Mouse (Mus musculus): ENCODE measurements around the gene Tfap2a. TPM values are rescaled to one million over a fixed set of nuclear protein-coding genes. Genes with fewer than 3 reads are reported as not detected.

The Tfap2a gene
- under 1 TPM in 1 of 2 experiments, not detected in 1; 0.20 TPM for polyA plus RNA-seq (2017; shearing (Covaris generic))

DNA sequence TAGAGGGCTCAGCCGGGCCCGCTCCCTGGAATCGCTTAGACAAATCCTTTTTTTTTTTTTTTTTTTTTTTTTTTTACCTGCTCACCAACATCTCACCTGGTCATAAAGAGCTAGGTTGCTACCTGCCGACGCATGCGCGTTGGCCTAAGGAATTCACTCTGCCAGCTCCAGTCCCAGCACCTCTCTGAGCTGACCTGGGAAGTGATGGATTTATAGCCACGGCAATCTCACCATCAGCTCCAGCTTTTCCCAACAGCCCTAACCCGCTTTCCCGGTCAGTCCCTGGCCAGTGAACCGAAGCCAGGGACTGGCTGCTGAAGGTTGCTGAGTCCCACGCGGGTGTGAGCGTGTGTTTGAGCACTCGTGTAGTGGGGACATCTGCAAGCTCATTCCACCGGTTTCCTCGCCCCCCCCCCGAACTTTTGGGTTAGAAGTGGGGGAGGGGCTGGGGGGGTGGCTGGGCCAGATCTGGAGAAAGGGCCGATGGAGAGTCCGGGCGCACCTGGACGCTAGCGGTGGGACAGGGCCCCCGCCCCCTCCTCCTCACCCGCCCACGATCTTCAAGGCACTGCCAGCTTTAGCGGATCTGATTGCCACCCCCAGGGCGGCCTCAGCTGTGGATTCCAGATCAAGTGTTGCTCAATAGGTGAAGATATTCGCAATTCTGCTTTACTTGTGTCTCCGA is at the start of gene Tfap2a:
TSS of gene Tfap2a (minus strand) at position 181 of the 685 bp plus-strand sequence.
- ATAC-seq, result no peak

- ATAC-seq, result no peak
Observed at GRCm38 (mm10) chr13:40784202-40784771, 46.1 kb upstream of the Tfap2a start.

- ATAC-seq, result no peak
Observed at GRCm38 (mm10) chr13:40757995-40758394, 19.8 kb upstream of the Tfap2a start.

GRCm38 (mm10) chr13:40756356-40756755 is 18.2 kb upstream of the Tfap2a start:
- no peak for ATAC-seq

- ATAC-seq, result no peak
Observed at GRCm38 (mm10) chr13:40754091-40754490, 15.9 kb upstream of the Tfap2a start.

GRCm38 (mm10) chr13:40751889-40752288 is 13.7 kb upstream of the Tfap2a start:
- ATAC-seq, result no peak

DNA sequence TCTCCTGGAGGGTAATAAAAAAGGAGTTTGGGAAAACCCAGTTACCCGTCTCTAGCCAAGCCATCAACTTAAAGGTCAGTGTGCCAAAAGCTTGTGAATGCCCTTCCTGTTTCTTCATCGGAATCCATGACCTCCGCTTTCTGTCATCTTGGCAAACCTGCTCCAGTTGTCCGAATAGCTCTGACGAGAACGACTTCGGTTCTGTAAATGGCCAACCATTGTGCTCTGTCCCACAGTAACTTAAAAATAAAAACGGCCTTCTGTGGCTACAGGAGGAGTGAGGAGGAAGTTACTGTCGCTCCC is 11.4 kb upstream of the Tfap2a start:
- ATAC-seq, result no peak

- no peak for ATAC-seq
Observed at GRCm38 (mm10) chr13:40748785-40749602, 10.8 kb upstream of the Tfap2a start.

DNA sequence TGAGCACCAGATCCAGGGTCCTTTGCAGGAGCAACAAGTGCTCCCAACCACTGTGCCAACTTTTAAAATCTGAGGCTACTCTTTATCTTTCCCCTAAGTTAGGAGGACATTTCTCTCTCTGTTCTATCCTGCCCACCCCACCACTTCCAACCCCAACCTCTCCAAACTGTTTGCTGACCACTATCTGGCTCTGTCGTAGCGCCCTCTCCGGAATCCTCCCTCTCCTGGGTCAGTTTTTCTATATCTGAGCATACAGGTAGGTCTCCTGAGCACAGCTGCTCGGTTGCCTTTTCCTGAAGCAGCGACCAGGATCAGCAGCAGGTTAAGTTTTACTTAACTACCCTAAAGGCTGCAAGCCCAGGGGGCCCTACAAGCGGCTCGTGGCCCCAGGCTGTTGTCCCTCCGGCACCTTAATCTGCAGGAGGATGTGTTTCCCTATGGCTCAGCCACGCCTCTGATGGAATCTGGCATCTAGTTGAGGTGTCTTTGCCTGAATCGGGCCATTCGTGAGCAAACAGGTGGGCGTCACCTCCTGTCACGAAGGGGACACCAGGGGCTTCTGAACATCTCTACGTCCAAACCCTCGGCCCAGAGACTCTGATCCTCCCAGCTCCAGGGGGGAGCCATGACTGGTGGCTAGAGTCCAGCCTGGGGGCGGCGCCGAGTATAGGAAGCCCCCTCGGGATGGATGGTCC is 6.1 kb upstream of the Tfap2a start:
- ATAC-seq, result no peak

GRCm38 (mm10) chr13:40743221-40743620 is 5.0 kb upstream of the Tfap2a start:
- ATAC-seq, result no peak

GRCm38 (mm10) chr13:40741841-40742550 is 3.8 kb upstream of the Tfap2a start:
- ATAC-seq, result no peak

DNA sequence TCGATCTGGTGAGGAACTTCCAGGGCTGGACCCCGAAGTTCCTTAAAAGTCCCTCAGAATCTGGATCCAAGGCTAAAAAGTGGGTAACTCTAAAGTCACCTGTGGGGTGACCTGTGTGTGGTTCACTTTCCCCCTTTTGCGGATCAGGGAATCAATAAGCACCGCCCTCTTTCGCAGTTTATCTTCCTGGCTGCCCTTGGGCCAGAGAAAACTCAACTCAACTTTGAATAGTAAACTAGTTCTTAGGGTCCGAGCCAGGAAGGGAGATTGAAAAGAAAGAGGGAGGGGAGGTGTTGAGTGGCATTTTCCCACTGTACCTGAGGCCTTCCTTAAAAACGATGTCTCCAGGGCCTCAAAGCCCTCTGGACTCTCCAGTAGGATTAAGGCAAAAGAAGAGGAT is 3.3 kb upstream of the Tfap2a start:
- ATAC-seq, result no peak

DNA sequence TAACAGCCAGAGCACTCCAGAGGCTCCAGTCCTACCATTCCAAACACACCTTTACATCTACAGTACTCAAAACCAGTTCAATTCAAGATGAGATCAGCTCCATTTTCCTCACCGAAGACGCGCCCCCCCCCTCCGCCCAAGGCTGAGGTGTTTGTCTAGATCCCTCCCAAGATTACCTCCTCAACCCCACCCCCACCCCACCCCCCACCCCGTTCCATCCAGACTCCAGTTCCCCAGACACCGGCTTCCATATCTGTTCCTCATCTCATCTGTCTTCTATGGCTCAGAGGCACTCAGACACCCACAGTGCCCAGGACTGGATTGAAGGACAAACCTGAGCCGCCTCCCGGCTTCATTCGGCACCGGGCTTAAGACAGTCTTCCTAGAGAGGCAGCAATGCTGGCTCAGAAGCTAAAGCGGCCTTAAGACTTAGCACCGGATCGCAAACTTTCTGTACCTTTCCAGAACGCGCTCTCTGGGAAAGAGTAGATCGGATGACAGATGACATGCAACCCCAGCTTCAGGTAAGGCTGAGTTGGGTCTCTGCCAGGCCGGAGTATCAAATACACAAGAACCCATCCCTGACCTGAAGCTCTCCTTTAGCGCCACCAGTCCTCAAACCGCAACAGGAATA is 2.7 kb upstream of the Tfap2a start:
- no peak for ATAC-seq

DNA sequence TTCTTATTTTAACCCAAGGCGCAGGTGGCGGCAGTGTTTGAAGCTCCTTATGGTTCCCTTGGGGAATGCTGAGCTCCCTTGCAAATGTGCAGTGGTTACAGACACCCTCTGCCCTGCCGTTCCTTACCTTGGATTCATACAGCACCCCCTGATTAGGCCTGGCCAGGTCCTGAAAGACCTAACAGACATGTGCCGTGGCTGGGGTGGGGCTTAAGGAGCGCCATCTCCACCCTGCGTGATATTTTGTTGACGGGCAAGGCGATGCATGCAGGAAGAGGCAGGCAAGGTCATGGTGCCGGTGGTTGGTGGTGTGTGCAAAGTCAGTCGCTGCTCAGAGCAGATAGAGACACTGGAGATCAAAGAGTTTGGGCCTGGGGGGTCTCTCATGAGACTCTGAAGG is 1.7 kb upstream of the Tfap2a start:
- no peak for ATAC-seq

DNA sequence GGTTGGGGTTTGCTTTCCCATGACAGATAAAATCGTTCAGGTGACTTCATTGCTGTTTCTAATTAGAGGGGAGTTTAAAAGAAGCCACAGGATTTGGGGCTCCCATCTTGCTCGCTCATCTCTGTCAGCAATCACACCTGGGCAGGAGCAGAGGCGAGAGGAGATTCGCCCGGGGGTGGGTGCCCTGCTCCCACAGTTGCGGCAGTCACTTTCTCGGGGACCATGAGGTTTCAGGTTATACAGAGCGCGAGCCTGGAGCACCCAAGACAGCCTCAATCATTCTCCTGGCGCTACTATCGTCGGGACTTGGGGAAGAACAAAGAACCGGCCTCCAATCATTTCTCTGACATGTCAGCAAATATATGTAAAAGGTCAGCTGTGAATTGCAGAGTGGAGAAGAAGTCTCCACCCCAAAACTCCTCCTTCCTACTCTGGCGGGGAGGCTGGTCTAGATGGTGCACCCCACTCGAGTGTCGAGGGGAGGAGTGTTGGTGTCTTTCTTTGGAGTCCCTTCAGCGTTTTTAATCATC is 1.0 kb upstream of the Tfap2a start:
- no peak for ATAC-seq

- no peak for ATAC-seq
Observed at GRCm38 (mm10) chr13:40737761-40738160, 415 bp downstream of the Tfap2a start.

DNA sequence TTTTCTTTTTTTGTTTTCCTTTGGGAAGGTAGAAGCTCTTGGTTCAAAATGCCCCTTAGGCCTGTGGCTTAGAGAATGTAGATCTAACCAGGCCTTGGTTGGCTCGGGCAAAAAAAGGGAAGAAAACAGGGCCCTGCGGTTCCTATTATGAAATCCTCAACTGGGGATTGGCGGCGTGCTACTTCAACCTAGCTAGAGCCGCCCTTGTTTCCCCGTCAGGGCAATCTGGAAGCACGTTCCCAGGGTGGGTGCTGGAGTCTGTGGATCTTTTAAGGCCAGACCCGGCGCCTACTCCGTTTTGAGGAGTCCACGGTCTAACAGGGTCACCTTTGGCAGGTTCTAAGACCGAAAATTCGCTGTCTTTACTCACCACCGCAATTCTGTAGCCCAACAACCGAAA is 1.1 kb downstream of the Tfap2a start:
- no peak for ATAC-seq

DNA sequence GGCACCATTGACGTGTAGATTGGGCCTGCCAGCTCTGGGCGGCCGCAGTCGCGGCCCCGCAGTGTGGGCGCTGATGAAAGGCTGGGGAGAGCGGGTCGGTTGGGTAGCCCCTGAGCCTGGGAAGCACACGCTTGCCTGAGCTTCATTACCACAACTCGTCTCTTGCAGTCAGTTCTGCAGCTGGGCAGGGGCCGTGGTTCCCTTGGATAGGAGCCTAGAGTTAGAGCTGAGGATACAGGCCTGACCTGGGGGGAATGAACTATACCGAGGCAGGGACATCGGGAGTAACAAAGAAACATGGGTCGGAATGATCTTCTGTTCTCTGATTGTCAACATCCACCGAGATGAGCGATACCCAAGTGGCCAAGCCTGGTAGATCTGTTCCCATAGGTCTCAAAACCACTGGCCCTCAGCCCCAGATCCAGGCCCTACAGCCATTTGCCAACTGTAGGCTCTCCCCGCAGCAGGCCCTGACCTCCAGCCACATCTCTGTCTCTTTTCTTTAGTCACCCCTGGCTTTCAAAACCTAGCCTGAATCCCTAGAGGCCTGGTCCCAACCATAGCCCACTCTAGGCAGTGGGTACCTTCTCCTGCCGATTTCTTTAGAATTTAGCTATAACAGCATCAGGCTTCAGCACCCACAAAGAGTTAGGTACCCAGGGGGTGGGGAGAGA is 1.9 kb downstream of the Tfap2a start:
- ATAC-seq, result no peak

DNA sequence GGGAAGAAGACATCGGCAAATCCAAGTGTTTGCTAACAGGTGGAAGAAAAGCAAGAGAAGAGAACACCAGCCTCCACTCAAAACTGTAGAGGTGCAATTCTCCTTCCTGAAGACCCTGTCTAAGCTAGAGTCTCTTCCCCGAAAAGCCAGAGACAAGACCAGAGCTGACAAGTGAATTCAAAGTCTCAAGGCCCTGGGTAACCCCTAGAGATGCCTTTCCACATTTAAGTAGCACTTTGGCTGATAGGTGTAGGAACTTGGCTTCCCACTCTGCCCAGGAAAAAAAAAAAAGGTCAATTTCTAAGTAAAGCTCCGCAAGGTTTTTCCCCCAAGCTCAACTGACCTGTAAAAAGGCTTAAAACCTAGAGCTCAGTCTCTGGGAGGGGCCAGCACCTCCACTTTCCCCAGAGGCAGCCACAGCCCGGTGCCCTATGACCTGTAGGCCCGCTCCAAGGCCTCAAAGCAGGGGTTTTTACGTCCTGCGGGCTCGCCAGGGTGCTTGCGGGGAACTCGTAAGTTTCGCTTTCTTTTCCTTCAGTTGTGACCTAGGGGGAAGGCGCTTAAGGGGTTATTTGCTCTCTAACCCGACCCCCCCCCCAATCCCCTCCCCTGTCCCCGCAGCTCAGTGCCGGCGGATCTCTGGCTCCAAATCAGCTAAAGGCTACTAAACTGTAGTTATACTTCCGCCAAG is 2.6 kb downstream of the Tfap2a start:
- no peak for ATAC-seq

DNA sequence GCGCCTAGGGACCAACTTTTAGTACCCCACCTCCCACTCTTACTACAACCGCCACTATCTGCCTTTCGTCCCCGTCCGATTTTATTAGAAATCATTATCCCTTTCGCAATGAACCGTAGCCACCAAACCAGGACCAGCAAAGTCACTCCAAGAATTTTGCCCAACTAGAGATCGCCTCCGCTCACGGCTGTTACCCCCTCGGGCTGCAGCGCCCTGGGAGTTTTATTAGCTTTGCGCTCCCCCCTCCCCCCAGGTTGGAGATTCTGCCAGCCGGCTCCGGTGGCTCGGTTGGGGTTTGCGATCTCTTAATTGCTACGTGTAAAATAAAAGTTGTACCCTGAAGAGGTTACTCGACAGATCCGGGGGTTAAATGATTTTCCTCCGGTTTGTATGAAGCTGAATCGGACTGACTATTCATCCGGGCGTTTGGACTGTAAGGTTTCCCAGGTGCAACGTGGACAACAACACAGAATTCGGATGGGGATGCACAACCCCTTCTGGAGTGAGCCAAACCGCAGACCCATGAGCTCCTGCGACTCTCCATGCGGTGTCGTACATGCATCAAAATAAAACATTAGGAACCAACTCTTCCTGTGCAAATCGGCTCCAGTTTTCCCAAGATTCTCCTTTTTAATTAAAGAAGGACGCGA is 3.7 kb downstream of the Tfap2a start:
- ATAC-seq, result no peak
